Mouse (Mus musculus): ENCODE measurements around the gene Fam131a. TPM values are rescaled to one million over a fixed set of nuclear protein-coding genes. Genes with fewer than 3 reads are reported as not detected.

Gene Fam131a
- total and polyA plus RNA-seq, 3 experiments = 0.67 to 1.3 (median 0.77) TPM

DNA sequence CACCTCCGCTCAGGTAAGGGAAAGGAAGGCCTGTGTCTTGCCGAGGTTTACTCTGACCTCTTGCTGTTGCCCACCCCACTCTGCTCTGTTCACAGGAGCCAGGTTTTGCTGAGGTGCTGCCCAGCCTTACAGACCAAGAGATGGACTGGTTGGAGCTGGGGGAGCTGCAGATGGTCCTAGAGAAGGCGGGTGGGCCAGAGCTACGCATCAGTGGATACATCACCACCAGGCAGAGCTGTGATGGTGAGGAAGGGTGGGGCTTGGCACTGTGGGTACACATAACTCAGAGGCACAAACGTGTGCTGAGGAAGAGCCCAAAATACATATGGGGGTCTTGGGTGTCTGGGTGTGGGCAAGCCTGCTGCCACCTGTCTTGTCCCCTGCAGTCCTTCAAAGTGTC is 42.6 kb downstream of the Fam131a start:
- no peaks in the 10 kb centered on the region for H3K36me3 ChIP-seq (replicated peaks in 1 of 2; ENCODE audit: control insufficient read depth in 1 of 2, insufficient read depth in 1 of 2, low read length in 1 of 2)
- dilution Hi-C loops (cut with MboI; ENCODE audit: extremely low pct_ligation_motif_present, extremely low pct_unique_long_range_greater_than_20kb, low sequenced_read_pairs) = no loop called here
- no peaks in the 10 kb centered on the region for H3K79me2 ChIP-seq (replicated peaks; ENCODE audit: control insufficient read depth, extremely low read depth, insufficient read depth, poor library complexity, severe bottlenecking)
- TF ChIP-seq USF1 (IDR thresholded peaks at IDR 0.05; ENCODE audit: low read depth, low read length) (no peak), JUN (IDR thresholded peaks at IDR 0.05; ENCODE audit: insufficient read depth, low read depth, low read length) (no peak), CTCF (conservative IDR thresholded peaks at IDR 0.05 in 1 of 2, IDR thresholded peaks at IDR 0.05 in 1 of 2; ENCODE audit: low read depth in 2 of 2, low read length in 2 of 2) (no peak), SIN3A (IDR thresholded peaks at IDR 0.05; ENCODE audit: low read length) (no peak), GABPA (IDR thresholded peaks at IDR 0.05; ENCODE audit: insufficient replicate concordance, low read depth, low read length) (no peak), ELF1 (IDR thresholded peaks at IDR 0.05; ENCODE audit: low read depth, low read length) (no peak)
- peaks cover 16% of the 10 kb centered on the region for H3K9me3 ChIP-seq (replicated peaks; ENCODE audit: low read length)
- H3K4me1 ChIP-seq (ENCODE audit: control insufficient read depth in 1 of 2, insufficient read depth in 2 of 2) = peaks cover under 1 to 5% of the 10 kb centered on the region in 2 experiments; a peak in 1 of 4 replicates
- DNase-seq (ENCODE audit: extremely low read depth) = no peak
- no peak overlapping the region for H3K9ac ChIP-seq (ENCODE audit: insufficient read depth, low read depth)
- H3K4me3 ChIP-seq (replicated peaks in 1 of 3; ENCODE audit: low read depth in 2 of 3, low read length in 2 of 3, poor library complexity in 1 of 3) = no peak overlapping the region
- in situ Hi-C loops (cut with MboI; ENCODE audit: low pct_ligation_motif_present, low pct_unique_long_range_greater_than_20kb, low sequenced_read_pairs) = no loop called here
- H3K27me3 ChIP-seq (replicated peaks) = peaks cover 53% of the 10 kb centered on the region
- no peak overlapping the region for H3K27ac ChIP-seq (ENCODE audit: insufficient read depth, low read depth)
- H3K4me2 ChIP-seq (ENCODE audit: insufficient read depth, low read depth, poor library complexity, severe bottlenecking) = no peak overlapping the region

DNA sequence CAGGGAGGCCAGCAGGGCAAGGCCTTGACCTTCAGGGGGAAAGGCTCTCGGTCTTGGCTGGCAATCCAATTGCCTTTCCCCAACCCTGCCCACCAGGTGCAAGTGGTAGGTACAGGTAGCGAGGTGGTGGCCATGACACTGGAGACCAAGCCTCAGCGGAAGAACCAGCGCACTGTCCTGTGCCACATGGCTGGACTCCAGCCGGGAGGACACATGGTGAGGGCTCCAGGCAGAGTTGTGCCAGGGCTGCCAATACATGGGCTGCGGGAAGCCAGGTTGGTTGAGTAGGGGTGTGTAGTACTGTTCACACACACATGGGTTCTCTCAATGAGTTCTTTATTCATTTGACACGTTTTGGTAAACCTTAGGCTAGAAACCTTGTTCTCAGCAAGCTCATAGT is 43.1 kb downstream of the Fam131a start:
- TF ChIP-seq MAX (IDR thresholded peaks at IDR 0.05; ENCODE audit: low read length) (no peak), ZC3H11A (IDR thresholded peaks at IDR 0.05; ENCODE audit: low read depth, low read length) (no peak), ZMIZ1 (IDR thresholded peaks at IDR 0.05; ENCODE audit: low read depth, low read length) (no peak), MYC (IDR thresholded peaks at IDR 0.05; ENCODE audit: low read depth, low read length) (no peak), CHD2 (IDR thresholded peaks at IDR 0.05; ENCODE audit: low read length) (no peak), CHD1 (IDR thresholded peaks at IDR 0.05; ENCODE audit: low read depth, low read length) (no peak), EP300 (IDR thresholded peaks at IDR 0.05; ENCODE audit: low read length) (no peak), ZKSCAN1 (IDR thresholded peaks at IDR 0.05; ENCODE audit: borderline replicate concordance, low read depth, low read length) (no peak), RAD21 (IDR thresholded peaks at IDR 0.05; ENCODE audit: low read depth, low read length) (no peak), USF2 (conservative IDR thresholded peaks at IDR 0.05; ENCODE audit: low read depth, low read length) (no peak), ZNF384 (IDR thresholded peaks at IDR 0.05; ENCODE audit: low read depth, low read length) (no peak), POLR2A (IDR thresholded peaks at IDR 0.05; ENCODE audit: low read depth, low read length) (no peak), HCFC1 (IDR thresholded peaks at IDR 0.05; ENCODE audit: low read depth, low read length) (no peak), MEF2A (IDR thresholded peaks at IDR 0.05; ENCODE audit: borderline replicate concordance, low read depth, low read length) (no peak)
- in situ Hi-C loops (cut with MboI; ENCODE audit: low pct_ligation_motif_present, low pct_unique_long_range_greater_than_20kb, low sequenced_read_pairs) = no loop called here

More for the DNA sequence above, 43.1 kb downstream of the Fam131a start:
- DNase-seq (ENCODE audit: extremely low read depth) = no peak
- H3K79me2 ChIP-seq (replicated peaks; ENCODE audit: control insufficient read depth, extremely low read depth, insufficient read depth, poor library complexity, severe bottlenecking) = no peaks in the 10 kb centered on the region
- no peak overlapping the region for H3K4me3 ChIP-seq (replicated peaks in 1 of 3; ENCODE audit: low read depth in 2 of 3, low read length in 2 of 3, poor library complexity in 1 of 3)
- H3K27ac ChIP-seq (ENCODE audit: insufficient read depth, low read depth) = no peak overlapping the region
- H3K4me1 ChIP-seq (ENCODE audit: control insufficient read depth in 1 of 2, insufficient read depth in 2 of 2) = peaks cover 0 to 5% of the 10 kb centered on the region in 2 experiments; a peak in 1 of 4 replicates
- dilution Hi-C loops (cut with MboI; ENCODE audit: extremely low pct_ligation_motif_present, extremely low pct_unique_long_range_greater_than_20kb, low sequenced_read_pairs) = no loop called here
- H3K9ac ChIP-seq (ENCODE audit: insufficient read depth, low read depth) = no peak overlapping the region
- H3K36me3 ChIP-seq (replicated peaks in 1 of 2; ENCODE audit: control insufficient read depth in 1 of 2, insufficient read depth in 1 of 2, low read length in 1 of 2) = no peaks in the 10 kb centered on the region
- peaks cover 55% of the 10 kb centered on the region for H3K27me3 ChIP-seq (replicated peaks)
- H3K4me2 ChIP-seq (ENCODE audit: insufficient read depth, low read depth, poor library complexity, severe bottlenecking) = no peak overlapping the region
- H3K9me3 ChIP-seq (replicated peaks; ENCODE audit: low read length) = peaks cover 16% of the 10 kb centered on the region
